Mouse (Mus musculus): ENCODE results near the gene Ddc. TPM values are rescaled to one million over a fixed set of nuclear protein-coding genes. Genes with fewer than 3 reads are reported as not detected.
A peak's percentile ranks its signal among the peaks of the same experiment; 100 is the strongest.

The Ddc gene
- total RNA-seq, 2 experiments from 2014 or later: 4.5 to 5.2 TPM

- DNase-seq (ENCODE audit: extremely low spot score in 1 of 2, low spot score in 2 of 2): no peak
- intact Hi-C loops (cut with DNase I): no loop called here
These were observed 42.8 kb downstream of the Ddc start for GRCm38 (mm10) chr11:11855061-11855672.

GRCm38 (mm10) chr11:11853731-11854461 lies 44.0 kb downstream of the Ddc start:
- intact Hi-C loops (cut with DNase I): no loop called here
- no peak for DNase-seq (ENCODE audit: extremely low spot score in 1 of 2, low spot score in 2 of 2)

GRCm38 (mm10) chr11:11851957-11852505 lies 45.9 kb downstream of the Ddc start:
- intact Hi-C loops (cut with DNase I): no loop called here
- DNase-seq (ENCODE audit: extremely low spot score in 1 of 2, low spot score in 2 of 2): no peak

GRCm38 (mm10) chr11:11850476-11851267 lies 47.3 kb downstream of the Ddc start:
- no peak for DNase-seq (ENCODE audit: extremely low spot score in 1 of 2, low spot score in 2 of 2)
- intact Hi-C loops (cut with DNase I): no loop called here

GRCm38 (mm10) chr11:11849513-11850311 lies 48.2 kb downstream of the Ddc start:
- DNase-seq (ENCODE audit: extremely low spot score in 1 of 2, low spot score in 2 of 2): no peak
- intact Hi-C loops (cut with DNase I): no loop called here

- intact Hi-C loops (cut with DNase I): no loop called here
These were observed 49.5 kb downstream of the Ddc start for GRCm38 (mm10) chr11:11848467-11848866.

GRCm38 (mm10) chr11:11845044-11845443 lies 52.9 kb downstream of the Ddc start:
- DNase-seq (ENCODE audit: extremely low spot score in 1 of 2, low spot score in 2 of 2): no peak
- intact Hi-C loops (cut with DNase I): no loop called here

More at GRCm38 (mm10) chr11:11848467-11848866, 49.5 kb downstream of the Ddc start:
- DNase-seq (ENCODE audit: extremely low spot score in 1 of 2, low spot score in 2 of 2): no peak

GRCm38 (mm10) chr11:11844367-11844971 lies 53.5 kb downstream of the Ddc start:
- intact Hi-C loops (cut with DNase I): no loop called here
- peak in 1 of 2 experiments; percentile 58 for DNase-seq (ENCODE audit: extremely low spot score in 1 of 2, low spot score in 2 of 2)

- no peak for DNase-seq (ENCODE audit: extremely low spot score in 1 of 2, low spot score in 2 of 2)
- intact Hi-C loops (cut with DNase I): no loop called here
These were observed 56.4 kb downstream of the Ddc start for GRCm38 (mm10) chr11:11841590-11841989.

- DNase-seq (ENCODE audit: extremely low spot score in 1 of 2, low spot score in 2 of 2): no peak
- intact Hi-C loops (cut with DNase I): no loop called here
These were observed 57.2 kb downstream of the Ddc start for GRCm38 (mm10) chr11:11840746-11841145.

GRCm38 (mm10) chr11:11839874-11840273 lies 58.1 kb downstream of the Ddc start:
- intact Hi-C loops (cut with DNase I): no loop called here
- DNase-seq (ENCODE audit: extremely low spot score in 1 of 2, low spot score in 2 of 2): no peak

- intact Hi-C loops (cut with DNase I): no loop called here
- DNase-seq (ENCODE audit: extremely low spot score in 1 of 2, low spot score in 2 of 2): no peak
These were observed 60.6 kb downstream of the Ddc start for GRCm38 (mm10) chr11:11837384-11837783.

GRCm38 (mm10) chr11:11836713-11837370 lies 61.1 kb downstream of the Ddc start:
- intact Hi-C loops (cut with DNase I): no loop called here
- DNase-seq (ENCODE audit: extremely low spot score in 1 of 2, low spot score in 2 of 2): no peak

- DNase-seq (ENCODE audit: extremely low spot score in 1 of 2, low spot score in 2 of 2): no peak
- intact Hi-C loops (cut with DNase I): no loop called here
These were observed 61.7 kb downstream of the Ddc start for GRCm38 (mm10) chr11:11836262-11836661.

- DNase-seq (ENCODE audit: extremely low spot score in 1 of 2, low spot score in 2 of 2): no peak
- intact Hi-C loops (cut with DNase I): no loop called here
These were observed 62.2 kb downstream of the Ddc start for GRCm38 (mm10) chr11:11835791-11836190.

- intact Hi-C loops (cut with DNase I): no loop called here
- no peak for DNase-seq (ENCODE audit: extremely low spot score in 1 of 2, low spot score in 2 of 2)
These were observed 62.6 kb downstream of the Ddc start for GRCm38 (mm10) chr11:11835361-11835760.

GRCm38 (mm10) chr11:11833100-11833499 lies 64.8 kb downstream of the Ddc start:
- intact Hi-C loops (cut with DNase I): no loop called here
- DNase-seq (ENCODE audit: extremely low spot score in 1 of 2, low spot score in 2 of 2): no peak

GRCm38 (mm10) chr11:11832755-11833084 lies 65.2 kb downstream of the Ddc start:
- intact Hi-C loops (cut with DNase I): no loop called here
- no peak for DNase-seq (ENCODE audit: extremely low spot score in 1 of 2, low spot score in 2 of 2)
